Mouse (Mus musculus): ENCODE results near the gene Hlcs. TPM values are rescaled to one million over a fixed set of nuclear protein-coding genes. Genes with fewer than 3 reads are reported as not detected.

The Hlcs gene
- polyA plus RNA-seq, 1 experiment = 9.5 TPM

- no peak for DNase-seq
- TF ChIP-seq CTCF (IDR thresholded peaks at IDR 0.05; ENCODE audit: insufficient read depth, low read length) (no peak), POLR2A (IDR thresholded peaks at IDR 0.05; ENCODE audit: borderline replicate concordance, extremely low read depth, low read depth, low read length) (no peak)
- H3K4me3 ChIP-seq (replicated peaks; ENCODE audit: extremely low read depth, low read depth, low read length) = no peak overlapping the region
- H3K4me1 ChIP-seq (ENCODE audit: control insufficient read depth, insufficient read depth, low read length) = no peaks in the 10 kb centered on the region
- WGBS = 63% methylated on average over 26 of the region's 26 CpGs
These were observed 107.6 kb downstream of the Hlcs start for GRCm38 (mm10) chr16:94205528-94206484.

GRCm38 (mm10) chr16:94201387-94201786, 112.0 kb downstream of the Hlcs start:
- TF ChIP-seq POLR2A (IDR thresholded peaks at IDR 0.05; ENCODE audit: borderline replicate concordance, extremely low read depth, low read depth, low read length) (no peak), CTCF (IDR thresholded peaks at IDR 0.05; ENCODE audit: insufficient read depth, low read length) (no peak)
- H3K4me3 ChIP-seq (replicated peaks; ENCODE audit: extremely low read depth, low read depth, low read length) = no peak overlapping the region
- H3K4me1 ChIP-seq (ENCODE audit: control insufficient read depth, insufficient read depth, low read length) = no peaks in the 10 kb centered on the region; the same call in 1 of the 2 replicates

GRCm38 (mm10) chr16:94195913-94196312, 117.5 kb downstream of the Hlcs start:
- DNase-seq = no peak
- TF ChIP-seq CTCF (IDR thresholded peaks at IDR 0.05; ENCODE audit: insufficient read depth, low read length) = no peak
- TF ChIP-seq POLR2A (IDR thresholded peaks at IDR 0.05; ENCODE audit: borderline replicate concordance, extremely low read depth, low read depth, low read length) = no peak
- 48% methylated on average over 5 of the region's 5 CpGs for WGBS
- H3K4me1 ChIP-seq (ENCODE audit: control insufficient read depth, insufficient read depth, low read length) = no peaks in the 10 kb centered on the region; the same call in 1 of the 2 replicates
- H3K4me3 ChIP-seq (replicated peaks; ENCODE audit: extremely low read depth, low read depth, low read length) = no peak overlapping the region

More at GRCm38 (mm10) chr16:94201387-94201786, 112.0 kb downstream of the Hlcs start:
- WGBS = 64% methylated on average over 5 of the region's 5 CpGs
- no peak for DNase-seq

GRCm38 (mm10) chr16:94191379-94192315, 121.7 kb downstream of the Hlcs start:
- TF ChIP-seq CTCF (IDR thresholded peaks at IDR 0.05; ENCODE audit: insufficient read depth, low read length) (no peak), POLR2A (IDR thresholded peaks at IDR 0.05; ENCODE audit: borderline replicate concordance, extremely low read depth, low read depth, low read length) (no peak)
- Histone ChIP-seq H3K4me3 (replicated peaks; ENCODE audit: extremely low read depth, low read depth, low read length) (no peak overlapping the region), H3K4me1 (ENCODE audit: control insufficient read depth, insufficient read depth, low read length) (no peaks in the 10 kb centered on the region)
- DNase-seq = no peak
- WGBS = 76% methylated on average over 25 of the region's 25 CpGs

GRCm38 (mm10) chr16:94190256-94190655, 123.1 kb downstream of the Hlcs start:
- TF ChIP-seq CTCF (IDR thresholded peaks at IDR 0.05; ENCODE audit: insufficient read depth, low read length) (no peak), POLR2A (IDR thresholded peaks at IDR 0.05; ENCODE audit: borderline replicate concordance, extremely low read depth, low read depth, low read length) (no peak)
- DNase-seq = no peak
- 93% methylated on average over 5 of the region's 5 CpGs for WGBS
- H3K4me3 ChIP-seq (replicated peaks; ENCODE audit: extremely low read depth, low read depth, low read length) = no peak overlapping the region
- no peaks in the 10 kb centered on the region for H3K4me1 ChIP-seq (ENCODE audit: control insufficient read depth, insufficient read depth, low read length)

GRCm38 (mm10) chr16:94186526-94186925, 126.8 kb downstream of the Hlcs start:
- TF ChIP-seq CTCF (IDR thresholded peaks at IDR 0.05; ENCODE audit: insufficient read depth, low read length) = no peak
- TF ChIP-seq POLR2A (IDR thresholded peaks at IDR 0.05; ENCODE audit: borderline replicate concordance, extremely low read depth, low read depth, low read length) = no peak
- no peak for DNase-seq
- WGBS = 80% methylated on average over 12 of the region's 12 CpGs
- Histone ChIP-seq H3K4me1 (ENCODE audit: control insufficient read depth, insufficient read depth, low read length) (no peaks in the 10 kb centered on the region), H3K4me3 (replicated peaks; ENCODE audit: extremely low read depth, low read depth, low read length) (no peak overlapping the region)

- no peak overlapping the region for H3K4me3 ChIP-seq (replicated peaks; ENCODE audit: extremely low read depth, low read depth, low read length)
- 41% methylated on average over 16 of the region's 16 CpGs for WGBS
- no peaks in the 10 kb centered on the region for H3K4me1 ChIP-seq (ENCODE audit: control insufficient read depth, insufficient read depth, low read length)
- DNase-seq = no peak
- no peak for TF ChIP-seq POLR2A (IDR thresholded peaks at IDR 0.05; ENCODE audit: borderline replicate concordance, extremely low read depth, low read depth, low read length)
- TF ChIP-seq CTCF (IDR thresholded peaks at IDR 0.05; ENCODE audit: insufficient read depth, low read length) = no peak
These were observed 127.9 kb downstream of the Hlcs start for GRCm38 (mm10) chr16:94185430-94185829.

- 70% methylated on average over 12 of the region's 12 CpGs for WGBS
These were observed 133.1 kb downstream of the Hlcs start for GRCm38 (mm10) chr16:94180122-94180870.

More at GRCm38 (mm10) chr16:94180122-94180870, 133.1 kb downstream of the Hlcs start:
- no peak for DNase-seq
- H3K4me1 ChIP-seq (ENCODE audit: control insufficient read depth, insufficient read depth, low read length) = no peaks in the 10 kb centered on the region
- H3K4me3 ChIP-seq (replicated peaks; ENCODE audit: extremely low read depth, low read depth, low read length) = no peak overlapping the region
- no peak for TF ChIP-seq CTCF (IDR thresholded peaks at IDR 0.05; ENCODE audit: insufficient read depth, low read length)
- no peak for TF ChIP-seq POLR2A (IDR thresholded peaks at IDR 0.05; ENCODE audit: borderline replicate concordance, extremely low read depth, low read depth, low read length)

All from lung, adult 2 months (tissue).